ENCODE assay signal across 11 mouse cellular contexts in the genomic region with DNA sequence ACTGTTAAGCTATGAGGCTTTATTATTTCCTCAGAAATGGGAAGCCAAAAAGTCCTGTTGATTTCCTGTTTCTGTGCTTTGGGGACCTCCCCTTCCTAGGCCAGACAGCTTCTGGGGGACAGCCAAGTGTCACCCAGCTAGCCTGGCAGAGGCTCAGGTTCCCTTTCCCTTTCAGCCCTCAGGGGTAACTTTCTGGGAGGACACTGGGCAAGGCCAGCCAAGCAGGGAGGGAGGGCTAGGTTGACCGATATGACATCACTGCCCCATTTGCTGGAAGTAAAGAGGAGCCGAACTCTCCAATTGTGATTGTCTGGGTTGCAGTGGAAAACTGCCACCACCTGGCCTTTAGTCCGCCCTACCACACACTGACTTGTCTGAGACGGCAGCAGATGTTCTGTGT. TPM values are rescaled to one million over a fixed set of nuclear protein-coding genes. Genes with fewer than 3 reads are reported as not detected.
DNase-seq lines count a peak whose midpoint lies in the region; ATAC-seq and TF ChIP-seq lines count a peak whose summit lies in the region.
"Had no signal": no experiment of that assay in that cellular context is flagged by ENCODE, and none has a peak within 500 bp of the region (broad histone marks: within the 10 kb centered on the region; RNA-seq: fewer than 3 reads in every experiment).

No protein-coding gene starts in this region.

- no peak overlapping the region for H3K4me3 ChIP-seq in bone marrow macrophage, adult 2 months (ENCODE audit: insufficient read depth, low read length)
- H3K4me3 ChIP-seq: heart, embryonic 15.5 days; stomach, embryonic 15.5 days had no signal

- no peak for ATAC-seq in megakaryocyte-erythroid progenitor cell, adult 5-6 weeks (replicated peaks; ENCODE audit: low FRiP score, low TSS enrichment, poor library complexity, severe bottlenecking)

- peak; percentile 32 for DNase-seq in gastrocnemius, postnatal 14 days
- DNase-seq in gastrocnemius, adult 8-10 months (ENCODE audit: low spot score in 2 of 2) = no peak
- peak; percentile 46 for DNase-seq in 3T3-L1 (ENCODE audit: low read depth, low spot score)
- DNase-seq in kidney, postnatal 4 days = peak; percentile 21 to 35
- no peak for DNase-seq in urinary bladder, adult 2 months (ENCODE audit: low spot score)
- no peak for DNase-seq in testis, postnatal 10 days (ENCODE audit: low spot score)

- no peak for TF ChIP-seq POLR2A in bone marrow macrophage, adult 2 months (IDR thresholded peaks at IDR 0.05; ENCODE audit: borderline replicate concordance, low read depth, low read length)

- peak overlapping the region; percentile 2; the same call in 1 of the 2 replicates for H3K27ac ChIP-seq in bone marrow macrophage, adult 2 months (ENCODE audit: insufficient read depth, low read depth, low read length)
- H3K27ac ChIP-seq: heart, embryonic 15.5 days; stomach, embryonic 15.5 days had no signal

- TF ChIP-seq CTCF in bone marrow macrophage, adult 2 months (IDR thresholded peaks at IDR 0.05; ENCODE audit: low read depth, low read length) = no peak

- intact Hi-C loops in gastrocnemius, postnatal 14 days (cut with DNase I; ENCODE audit: low total_unique reads) = no loop called here

- H3K4me1 ChIP-seq in bone marrow macrophage, adult 2 months (ENCODE audit: control insufficient read depth, insufficient read depth, low read length) = peaks cover 41% of the 10 kb centered on the region

RNA-seq across cellular contexts. Expression of a gene that starts 11.1 kb away (rescaled TPM):
- not detected for total RNA-seq in gastrocnemius, postnatal 14 days (2021)
- total RNA-seq in gastrocnemius, adult 8-10 months (2022) = not detected
- polyA plus RNA-seq in bone marrow macrophage, adult 2 months (2012; ENCODE audit: insufficient read depth, insufficient read length, missing spikeins) = not detected in 2 replicates
- not detected in 2 replicates for total RNA-seq in megakaryocyte-erythroid progenitor cell, adult 5-6 weeks (2014; fragmentation: Nextera tagmentation)
- not detected in 2 replicates for total RNA-seq in megakaryocyte-erythroid progenitor cell, adult 5-6 weeks (2017)
- polyA plus RNA-seq in urinary bladder, adult 2 months (2012; rRNA removed) = 0.25 and 0.32 TPM in 2 replicates
- polyA plus RNA-seq: heart, embryonic 15.5 days; midbrain, embryonic 11.5 days had no signal

RNA-seq across cellular contexts. Expression of a gene that starts 32.7 kb away (rescaled TPM):
- total RNA-seq in gastrocnemius, postnatal 14 days (2021) = not detected
- not detected for total RNA-seq in gastrocnemius, adult 8-10 months (2022)
- not detected in 2 replicates for polyA plus RNA-seq in bone marrow macrophage, adult 2 months (2012; ENCODE audit: insufficient read depth, insufficient read length, missing spikeins)
- 0.81 TPM in 1 of 2 replicates, not detected in the other for total RNA-seq in megakaryocyte-erythroid progenitor cell, adult 5-6 weeks (2014; fragmentation: Nextera tagmentation)
- total RNA-seq in megakaryocyte-erythroid progenitor cell, adult 5-6 weeks (2017) = not detected in 2 replicates
- polyA plus RNA-seq in urinary bladder, adult 2 months (2012; rRNA removed) = 0.37 and 0.54 TPM in 2 replicates
- polyA plus RNA-seq: heart, embryonic 15.5 days; midbrain, embryonic 11.5 days had no signal

RNA-seq across cellular contexts. Expression of a gene that starts 41.2 kb away (rescaled TPM):
- 10 to 100 TPM; 11.1 to 11.3 TPM for total RNA-seq in gastrocnemius, postnatal 14 days (2021)
- total RNA-seq in gastrocnemius, adult 8-10 months (2022) = 10 to 100 TPM; 16.3 to 17.8 (median 17.7) TPM
- 37.9 and 49.7 TPM in 2 replicates for polyA plus RNA-seq in bone marrow macrophage, adult 2 months (2012; ENCODE audit: insufficient read depth, insufficient read length, missing spikeins)
- 30.3 and 37.7 TPM in 2 replicates for total RNA-seq in megakaryocyte-erythroid progenitor cell, adult 5-6 weeks (2014; fragmentation: Nextera tagmentation)
- total RNA-seq in megakaryocyte-erythroid progenitor cell, adult 5-6 weeks (2017) = 19.4 and 32.9 TPM in 2 replicates
- polyA plus RNA-seq in urinary bladder, adult 2 months (2012; rRNA removed) = 41.2 and 45.7 TPM in 2 replicates

RNA-seq across cellular contexts. Expression of a gene that starts 44.7 kb away (rescaled TPM):
- 10 to 100 TPM; 51.0 to 53.3 TPM for total RNA-seq in gastrocnemius, postnatal 14 days (2021)
- 10 to 100 TPM; 29.8 to 41.1 (median 32.9) TPM for total RNA-seq in gastrocnemius, adult 8-10 months (2022)
- 106 and 115 TPM in 2 replicates for polyA plus RNA-seq in bone marrow macrophage, adult 2 months (2012; ENCODE audit: insufficient read depth, insufficient read length, missing spikeins)
- 233 and 311 TPM in 2 replicates for total RNA-seq in megakaryocyte-erythroid progenitor cell, adult 5-6 weeks (2014; fragmentation: Nextera tagmentation)
- total RNA-seq in megakaryocyte-erythroid progenitor cell, adult 5-6 weeks (2017) = 286 and 303 TPM in 2 replicates
- 188 and 261 TPM in 2 replicates for polyA plus RNA-seq in urinary bladder, adult 2 months (2012; rRNA removed)

Comparison
In these comparisons a context has a peak if more than half of its experiments do, and no peak if none do; other contexts are left out.
1. DNase-seq: peak in gastrocnemius, postnatal 14 days (single experiment), 3T3-L1 (single experiment) and kidney, postnatal 4 days (2 of 2); none in gastrocnemius, adult 8-10 months (0 of 2), urinary bladder, adult 2 months (single experiment) and testis, postnatal 10 days (single experiment).